Mouse (Mus musculus) liver, embryonic 14.5 days (tissue): ENCODE data around the gene Cmtm8. TPM values are rescaled to one million over a fixed set of nuclear protein-coding genes. Genes with fewer than 3 reads are reported as not detected.
A peak's percentile ranks its signal among the peaks of the same experiment; 100 is the strongest.

Experiments
- ATAC-seq: fragments of 200-750 bp; cut with Nextera tagmentation; 2 replicates; pipeline ENCODE4 v1.8.0; 2017; ENCODE audit warnings: moderate number of reproducible peaks, mild to moderate bottlenecking, moderate library complexity; ENCODE audit not compliant: insufficient read depth
- DNase-seq, 3 experiments: peaks; one replicate each; pipeline ENCODE4 v3.0.0-alpha.2; 2012 to 2013; ENCODE audit warnings: low read depth in 3 of 3, low spot score in 3 of 3
- H3K27ac ChIP-seq: fragments of 300-500 bp; sonication (generic); 2 replicates; pipeline ENCODE4 v1.5.1; 2014; ENCODE audit warnings: moderate library complexity, mild to moderate bottlenecking, control low read depth, inconsistent platforms
- H3K27me3 ChIP-seq: fragments of 300-500 bp; sonication (generic); 2 replicates; pipeline ENCODE4 v1.6.1; 2014; ENCODE audit warnings: mild to moderate bottlenecking, low read length, moderate library complexity; ENCODE audit not compliant: control insufficient read depth, insufficient read depth
- H3K36me3 ChIP-seq: fragments of 300-500 bp; sonication (generic); replicated peaks from 2 replicates; pipeline ENCODE4 v1.6.1; 2014; ENCODE audit warnings: low read depth; ENCODE audit not compliant: control insufficient read depth, insufficient read depth
- H3K4me1 ChIP-seq, 2 experiments: fragments of 200-500 bp in 1 of 2; fragments of 300-500 bp in 1 of 2; sonication (generic) in 1 of 2; replicated peaks; 2 replicates each; pipeline ENCODE4 v1.6.1; 2012 to 2014; ENCODE audit warnings: antibody characterized with exemption in 1 of 2, inconsistent platforms in 1 of 2, low read length in 1 of 2; ENCODE audit not compliant: control insufficient read depth in 2 of 2, insufficient read depth in 2 of 2
- H3K4me2 ChIP-seq: fragments of 300-500 bp; sonication (generic); 2 replicates; pipeline ENCODE4 v1.6.1; 2014; ENCODE audit warnings: low read depth, mild to moderate bottlenecking, control low read depth, moderate library complexity
- H3K4me3 ChIP-seq, 2 experiments: fragments of 200-500 bp in 1 of 2; fragments of 300-500 bp in 1 of 2; sonication (generic) in 1 of 2; 2 replicates each; pipeline ENCODE4 v1.5.1; 2012 to 2014; ENCODE audit warnings: low read depth in 2 of 2, low read length in 2 of 2, mild to moderate bottlenecking in 2 of 2, control low read depth in 1 of 2, inconsistent platforms in 1 of 2, moderate library complexity in 1 of 2; ENCODE audit not compliant: insufficient read depth in 1 of 2
- H3K9ac ChIP-seq: fragments of 300-500 bp; sonication (generic); replicated peaks from 2 replicates; pipeline ENCODE4 v1.6.1; 2014; ENCODE audit warnings: mild to moderate bottlenecking, control low read depth, moderate library complexity
- H3K9me3 ChIP-seq: fragments of 300-500 bp; sonication (generic); 2 replicates; pipeline ENCODE4 v1.6.1; 2016; ENCODE audit warnings: low read length, mixed read lengths; ENCODE audit not compliant: control insufficient read depth
- CTCF ChIP-seq: IDR thresholded peaks from 2 replicates; pipeline ENCODE4 v1.5.1; 2016; ENCODE audit warnings: antibody characterized with exemption, low read depth, control low read depth
- EP300 ChIP-seq: IDR thresholded peaks from 2 replicates; pipeline ENCODE4 v1.6.1; 2016; ENCODE audit warnings: antibody characterized with exemption, low read depth
- WGBS: fragments of 180-500 bp; shearing (Covaris S2); extraction: QIAGEN DNeasy Blood & Tissue Kit; methylation state at CpG from one replicate; pipeline ENCODE4 v1.1.7; 2014; ENCODE audit not compliant: insufficient replicate concordance; 5-methylcytosine and 5-hydroxymethylcytosine counted together
- polyA plus RNA-seq, 2 experiments: library from polyadenylated mRNA; depleted of rRNA in 1 of 2; stranded (reverse) in 1 of 2; unstranded in 1 of 2; fragments of >200 nt; fragmentation: Nextera tagmentation in 1 of 2; extraction: Ambion mirVana in 1 of 2; gene quantifications; 2 replicates each; pipeline versions ENCODE4 v1.2.1 to v1.2.3; 2012 to 2014

Gene Cmtm8
- polyA plus RNA-seq, 2 experiments: 16.2 to 24.2 TPM

- 69% methylated on average over 15 of the region's 15 CpGs for WGBS
- Histone ChIP-seq H3K27ac (no peak overlapping the region), H3K4me2 (no peak overlapping the region), H3K4me3 (no peak overlapping the region), H3K9me3 (no peaks in the 10 kb centered on the region), H3K36me3 (no peaks in the 10 kb centered on the region), H3K4me1 (no peaks in the 10 kb centered on the region), H3K27me3 (no peaks in the 10 kb centered on the region; the same call in 1 of the 2 replicates), H3K9ac (no peak overlapping the region)
- no peak for TF ChIP-seq CTCF
- no peak for TF ChIP-seq EP300
- ATAC-seq (no peak), DNase-seq (no peak)
Measured at GRCm38 (mm10) chr9:114853336-114853735, 9.4 kb upstream of the Cmtm8 start.

- H3K9ac ChIP-seq: no peak overlapping the region
- H3K27me3 ChIP-seq: no peaks in the 10 kb centered on the region; the same call in 1 of the 2 replicates
- H3K4me3 ChIP-seq: no peak overlapping the region
- H3K27ac ChIP-seq: no peak overlapping the region
- ATAC-seq (no peak), DNase-seq (no peak)
- TF ChIP-seq CTCF (no peak), EP300 (no peak)
- H3K4me2 ChIP-seq: no peak overlapping the region
- no peaks in the 10 kb centered on the region for H3K9me3 ChIP-seq
- H3K4me1 ChIP-seq: no peaks in the 10 kb centered on the region
- 15% methylated on average over 8 of the region's 8 CpGs for WGBS
- no peaks in the 10 kb centered on the region for H3K36me3 ChIP-seq
Measured at GRCm38 (mm10) chr9:114851419-114852190, 7.6 kb upstream of the Cmtm8 start.

GRCm38 (mm10) chr9:114843634-114844016 lies 331 bp downstream of the Cmtm8 start:
- peak; percentile 27; the same call in 1 of the 2 replicates for ATAC-seq

GRCm38 (mm10) chr9:114842886-114843285 lies 1.1 kb downstream of the Cmtm8 start:
- peaks cover 15% of the 10 kb centered on the region for H3K27me3 ChIP-seq
- H3K4me3 ChIP-seq: peak overlapping the region; percentile 18 to 58; a peak in 3 of 4 replicates
- no peak for DNase-seq
- no peaks in the 10 kb centered on the region for H3K9me3 ChIP-seq
- no peaks in the 10 kb centered on the region for H3K4me1 ChIP-seq
- peak overlapping the region; percentile 67 for H3K4me2 ChIP-seq
- H3K27ac ChIP-seq: peak overlapping the region; percentile 43
- WGBS: 50% methylated on average over 9 of the region's 9 CpGs
- no peaks in the 10 kb centered on the region for H3K36me3 ChIP-seq
- ATAC-seq: no peak
- no peak for TF ChIP-seq EP300
- TF ChIP-seq CTCF: no peak
- no peak overlapping the region for H3K9ac ChIP-seq

More at GRCm38 (mm10) chr9:114843634-114844016, 331 bp downstream of the Cmtm8 start:
- Histone ChIP-seq H3K4me3 (peak overlapping the region; percentile 56 to 58), H3K9me3 (no peaks in the 10 kb centered on the region), H3K27ac (no peak overlapping the region), H3K4me1 (no peaks in the 10 kb centered on the region), H3K27me3 (peaks cover 15% of the 10 kb centered on the region), H3K4me2 (peak overlapping the region; percentile 67), H3K36me3 (no peaks in the 10 kb centered on the region), H3K9ac (peak overlapping the region; percentile 41; the same call in 1 of the 2 replicates)
- no peak for TF ChIP-seq CTCF
- no peak for TF ChIP-seq EP300
- no peak for DNase-seq
- WGBS: under 1% methylated on average over 40 of the region's 40 CpGs

- DNase-seq: peak in 1 of 3 experiments; percentile 23
- Histone ChIP-seq H3K36me3 (no peaks in the 10 kb centered on the region), H3K27ac (no peak overlapping the region; the same call in 1 of the 2 replicates), H3K4me1 (no peaks in the 10 kb centered on the region), H3K27me3 (peaks cover 15% of the 10 kb centered on the region), H3K9ac (no peak overlapping the region), H3K4me2 (peak overlapping the region; percentile 67; the same call in 1 of the 2 replicates), H3K4me3 (peak overlapping the region in 1 of 2 experiments; percentile 18; a peak in 2 of 4 replicates), H3K9me3 (no peaks in the 10 kb centered on the region)
- peak; percentile 27; the same call in 1 of the 2 replicates for ATAC-seq
- TF ChIP-seq CTCF: no peak
- no peak for TF ChIP-seq EP300
- 59% methylated on average over 7 of the region's 7 CpGs for WGBS
Measured at GRCm38 (mm10) chr9:114842269-114842668, 1.7 kb downstream of the Cmtm8 start.
